Mouse (Mus musculus) cerebellum, adult 2 months (tissue): ENCODE data around the gene Kcnj12.

Experiments used
- CTCF ChIP-seq: fragments of 200-500 bp; IDR thresholded peaks from 2 replicates; pipeline ENCODE4 v1.5.1; 2011; ENCODE audit warnings: low read depth, mild to moderate bottlenecking, control low read depth, low read length, moderate library complexity, borderline replicate concordance; ENCODE audit not compliant: insufficient read depth
- POLR2A ChIP-seq: fragments of 200-500 bp; IDR thresholded peaks from 2 replicates; pipeline ENCODE4 v1.6.1; 2011; ENCODE audit warnings: low read length, control low read depth, borderline replicate concordance; ENCODE audit not compliant: insufficient read depth

- TF ChIP-seq POLR2A (no peak), CTCF (no peak)
Observed at GRCm38 (mm10) chr11:60976234-60976633, 46.1 kb upstream of the Kcnj12 start.
